Mouse (Mus musculus) cerebellum, adult 2 months (tissue): ENCODE results near the gene Col7a1.

Source experiments
- CTCF ChIP-seq: fragments of 200-500 bp; IDR thresholded peaks from 2 replicates; pipeline ENCODE4 v1.5.1; 2011; ENCODE audit warnings: low read depth, mild to moderate bottlenecking, control low read depth, low read length, moderate library complexity, borderline replicate concordance; ENCODE audit not compliant: insufficient read depth
- POLR2A ChIP-seq: fragments of 200-500 bp; IDR thresholded peaks from 2 replicates; pipeline ENCODE4 v1.6.1; 2011; ENCODE audit warnings: low read length, control low read depth, borderline replicate concordance; ENCODE audit not compliant: insufficient read depth

DNA sequence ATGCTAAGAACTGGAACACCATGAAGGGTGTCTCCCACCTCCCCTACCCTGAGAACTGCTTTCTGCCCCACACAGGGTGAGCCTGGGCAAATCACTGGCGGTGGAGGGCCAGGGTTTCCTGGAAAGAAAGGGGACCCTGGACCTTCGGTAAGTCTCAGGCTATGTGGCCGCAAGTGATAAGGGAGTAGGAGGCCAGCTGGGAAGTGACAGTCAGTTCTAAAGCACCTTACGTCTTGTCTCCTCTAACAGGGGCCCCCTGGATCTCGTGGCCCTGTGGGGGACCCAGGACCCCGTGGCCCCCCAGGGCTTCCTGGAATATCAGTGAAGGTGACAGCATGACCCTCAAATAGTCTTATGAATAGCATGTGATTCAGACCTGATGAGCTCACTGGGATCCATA is 11.0 kb downstream of the Col7a1 start:
- no peak for TF ChIP-seq POLR2A
- TF ChIP-seq CTCF = no peak
